Mouse (Mus musculus) CD4-positive, CD25-positive, alpha-beta regulatory T cell, adult 2 months (primary cell): Measurements from ENCODE around the gene Acp6.
"Not testable (repeated sequence)": the region's sequence is repeated elsewhere in the genome, so short reads cannot be mapped to it uniquely, and the experiment has no call there.

Experiments
- DNase-seq: peaks from one replicate; pipeline ENCODE4 v3.0.0-alpha.2; 2012; ENCODE audit warnings: low read depth, low spot score

Acp6 gene

GRCm38 (mm10) chr3:97158611-97159508 lies at the start of gene Acp6:
TSS of gene Acp6 (plus strand) at chr3:97158777.
- peak; percentile 92 for DNase-seq

- DNase-seq: no peak
Observed at GRCm38 (mm10) chr3:97117511-97117910, 41.1 kb upstream of the Acp6 start.

GRCm38 (mm10) chr3:97118313-97118712 lies 40.3 kb upstream of the Acp6 start:
- no peak for DNase-seq

GRCm38 (mm10) chr3:97124193-97124592 lies 34.4 kb upstream of the Acp6 start:
- DNase-seq: peak; percentile 82

GRCm38 (mm10) chr3:97129410-97129809 lies 29.2 kb upstream of the Acp6 start:
- DNase-seq: no peak

- not testable (repeated sequence) for DNase-seq
Observed at GRCm38 (mm10) chr3:97137666-97138065, 20.9 kb upstream of the Acp6 start.

- DNase-seq: no peak
Observed at GRCm38 (mm10) chr3:97151092-97151491, 7.5 kb upstream of the Acp6 start.

GRCm38 (mm10) chr3:97156431-97156830 lies 2.1 kb upstream of the Acp6 start:
- DNase-seq: no peak

GRCm38 (mm10) chr3:97157308-97157707 lies 1.3 kb upstream of the Acp6 start:
- no peak for DNase-seq

GRCm38 (mm10) chr3:97157958-97158599 lies 498 bp upstream of the Acp6 start:
- DNase-seq: peak; percentile 64

- peak; percentile 41 for DNase-seq
Observed at GRCm38 (mm10) chr3:97159509-97159850, 903 bp downstream of the Acp6 start.

GRCm38 (mm10) chr3:97159986-97160385 lies 1.4 kb downstream of the Acp6 start:
- no peak for DNase-seq

- no peak for DNase-seq
Observed at GRCm38 (mm10) chr3:97160908-97161307, 2.3 kb downstream of the Acp6 start.

- no peak for DNase-seq
Observed at GRCm38 (mm10) chr3:97161773-97162172, 3.2 kb downstream of the Acp6 start.

- no peak for DNase-seq
Observed at GRCm38 (mm10) chr3:97164477-97164876, 5.9 kb downstream of the Acp6 start.

GRCm38 (mm10) chr3:97167126-97167525 lies 8.5 kb downstream of the Acp6 start:
- no peak for DNase-seq

- no peak for DNase-seq
Observed at GRCm38 (mm10) chr3:97171531-97171930, 13.0 kb downstream of the Acp6 start.

- no peak for DNase-seq
Observed at GRCm38 (mm10) chr3:97172231-97172630, 13.7 kb downstream of the Acp6 start.

GRCm38 (mm10) chr3:97172632-97173031 lies 14.1 kb downstream of the Acp6 start:
- DNase-seq: no peak

- DNase-seq: no peak
Observed at GRCm38 (mm10) chr3:97178885-97179284, 20.3 kb downstream of the Acp6 start.

GRCm38 (mm10) chr3:97180527-97180926 lies 21.9 kb downstream of the Acp6 start:
- no peak for DNase-seq

GRCm38 (mm10) chr3:97183810-97184209 lies 25.2 kb downstream of the Acp6 start:
- DNase-seq: peak; percentile 38
